Comparison of ENCODE assay signal across 8 mouse cellular contexts in the genomic region with DNA sequence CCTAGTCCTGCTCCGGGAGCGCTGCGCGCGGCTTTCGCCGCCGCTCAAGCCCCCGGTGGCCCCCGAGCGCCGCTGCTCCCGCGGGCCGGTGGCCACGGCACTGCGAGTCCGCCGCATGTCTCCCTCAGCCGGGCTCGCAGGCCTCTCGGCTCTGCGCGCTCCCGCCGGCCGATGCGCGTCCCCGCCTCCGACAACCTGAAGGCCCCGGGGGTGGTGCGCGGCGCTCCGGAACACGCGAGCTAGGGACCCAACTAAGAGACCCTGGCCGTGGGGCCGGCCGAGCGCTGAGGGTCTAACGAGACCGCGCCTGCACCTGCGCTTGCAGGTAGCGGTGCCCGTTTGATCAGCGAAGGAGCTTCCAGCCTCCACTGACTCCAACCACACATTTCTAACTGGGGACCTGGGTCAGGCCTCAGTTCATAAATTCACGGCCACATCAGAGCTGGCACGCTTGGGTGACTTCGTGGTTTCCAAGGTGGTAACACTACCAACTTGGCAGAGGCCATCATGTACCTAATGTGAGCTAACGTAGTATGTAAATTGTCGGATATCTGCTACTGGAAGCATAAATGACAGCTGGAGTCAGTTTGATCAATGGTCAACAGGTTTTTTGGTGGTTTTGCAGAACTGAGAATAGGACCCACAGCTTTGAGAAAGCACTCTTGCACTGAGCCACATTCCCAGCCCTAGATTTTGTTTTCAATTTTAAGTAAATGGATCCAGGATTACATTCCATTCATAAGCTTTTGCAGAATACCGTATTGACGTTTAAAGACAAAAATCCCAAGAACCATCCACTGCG. TPM values are rescaled to one million over a fixed set of nuclear protein-coding genes. Genes with fewer than 3 reads are reported as not detected.
A peak's percentile ranks its signal among the peaks of the same experiment; 100 is the strongest.
DNase-seq lines count a peak whose midpoint lies in the region; ATAC-seq lines count a peak whose summit lies in the region.

Gene Cenpv, minus strand, starts transcription at position 173 of the 802 bp plus-strand sequence.

- intact Hi-C loops in left cerebral cortex, postnatal 25 days (cut with DNase I): loop anchor here (5.0 kb wide), 1 partner anchor 82 kb away; the partner anchor contains the start of genes Ncor1 and Pigl

- peak; percentile 90 for DNase-seq in adrenal gland, adult 2 months
- DNase-seq in embryo, embryonic 9.5 days (ENCODE audit: extremely low spot score): peak; percentile 73
- no peak for DNase-seq in gonadal fat pad, adult 2 months (ENCODE audit: low read depth)
- DNase-seq in left cerebral cortex, postnatal 25 days (ENCODE audit: low spot score in 2 of 2): peak; percentile 68 to 78
- peak; percentile 79 for DNase-seq in right cerebral cortex, postnatal 25 days
- DNase-seq in yolk sac, embryonic 10.5 days (ENCODE audit: low spot score): peak; percentile 75

- H3K4me1 ChIP-seq in intestine, embryonic 16.5 days (ENCODE audit: control insufficient read depth, insufficient read depth, low read length): peaks cover 10% of the 10 kb centered on the region; the same call in 1 of the 2 replicates

- 5% methylated on average over 57 of the region's 57 CpGs for WGBS in intestine, embryonic 16.5 days

- no peaks in the 10 kb centered on the region for H3K36me3 ChIP-seq in intestine, embryonic 16.5 days (ENCODE audit: control insufficient read depth, insufficient read depth, low read length)

- H3K27me3 ChIP-seq in intestine, embryonic 16.5 days (replicated peaks; ENCODE audit: control insufficient read depth, insufficient read depth, low read length): no peaks in the 10 kb centered on the region

- peak within 1 kb of the TSS; percentile 76 for H3K27ac ChIP-seq in intestine, embryonic 16.5 days (ENCODE audit: low read length)

- peak within 1 kb of the TSS; percentile 85 for H3K4me3 ChIP-seq in intestine, embryonic 16.5 days (ENCODE audit: low read length)

- H3K9ac ChIP-seq in intestine, embryonic 16.5 days (ENCODE audit: low read depth, low read length): peak within 1 kb of the TSS; percentile 89

- H3K9me3 ChIP-seq in intestine, embryonic 16.5 days (ENCODE audit: control insufficient read depth, low read length): no peaks in the 10 kb centered on the region

- H3K4me2 ChIP-seq in intestine, embryonic 16.5 days (ENCODE audit: low read depth, low read length): peak within 1 kb of the TSS; percentile 91

- ATAC-seq in intestine, embryonic 16.5 days: peak; percentile 87
- peak; percentile 61 for ATAC-seq in megakaryocyte-erythroid progenitor cell, adult 5-6 weeks (replicated peaks; ENCODE audit: low FRiP score, low TSS enrichment, poor library complexity, severe bottlenecking)

RNA-seq across cellular contexts. Expression of gene Cenpv, which starts in this region (rescaled TPM):
- 10 to 100 TPM; 44.1 to 45.8 TPM for total RNA-seq in adrenal gland, adult 2 months (2021)
- polyA plus RNA-seq in adrenal gland, adult 2 months (2012; rRNA removed): 46.8 and 58.2 TPM in 2 replicates
- polyA plus RNA-seq in gonadal fat pad, adult 2 months (2012; rRNA removed): 24.3 and 25.0 TPM in 2 replicates
- 6.8 and 17.9 TPM in 2 replicates for polyA plus RNA-seq in intestine, embryonic 16.5 days (2015; fragmentation: Nextera tagmentation; extraction: Ambion mirVana)
- 10 to 100 TPM; 41.4 to 44.3 TPM for total RNA-seq in left cerebral cortex, postnatal 25 days (2021)
- total RNA-seq in megakaryocyte-erythroid progenitor cell, adult 5-6 weeks (2014; fragmentation: Nextera tagmentation): 113 and 115 TPM in 2 replicates
- 56.1 and 64.9 TPM in 2 replicates for total RNA-seq in megakaryocyte-erythroid progenitor cell, adult 5-6 weeks (2017)
